Mouse (Mus musculus): ENCODE results near the gene Gzmb. TPM values are rescaled to one million over a fixed set of nuclear protein-coding genes. Genes with fewer than 3 reads are reported as not detected.
"Not testable (repeated sequence)": the region's sequence is repeated elsewhere in the genome, so short reads cannot be mapped to it uniquely, and the experiment has no call there.

Gzmb gene
- polyA plus RNA-seq (2015; fragmentation: Nextera tagmentation; extraction: Ambion mirVana), result 0.16 and 1.6 TPM in 2 replicates

DNA sequence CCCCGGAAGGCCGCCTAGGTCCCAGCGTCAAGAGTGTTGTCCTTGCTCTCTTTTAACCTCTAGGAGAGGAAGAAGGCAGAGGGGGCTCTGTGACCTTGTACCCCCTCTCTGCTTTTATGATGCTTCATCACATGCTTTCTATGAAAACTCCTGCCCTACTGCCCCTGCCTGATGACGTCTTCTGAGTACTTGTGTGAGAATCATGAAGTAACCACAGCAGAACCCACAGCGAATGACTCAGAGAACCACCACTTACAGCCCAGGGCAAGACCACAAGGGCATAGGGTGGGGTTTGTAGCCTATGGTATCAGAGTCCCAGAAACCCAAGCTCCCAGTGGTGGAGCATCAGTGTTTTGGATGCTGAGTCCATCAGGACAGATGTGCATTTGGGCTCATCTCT, at the start of gene Gzmb:
TSS of gene Gzmb (minus strand) at position 108 of the 400 bp plus-strand sequence.
- no peak within 1 kb of the TSS for H3K4me2 ChIP-seq
- no peaks in the 10 kb centered on the region for H3K4me1 ChIP-seq (replicated peaks)
- H3K4me3 ChIP-seq, result no peak within 1 kb of the TSS
- no peaks in the 10 kb centered on the region for H3K36me3 ChIP-seq
- ATAC-seq (replicated peaks; ENCODE audit: insufficient number of reproducible peaks, insufficient read depth, low FRiP score, low read depth), result no peak
- WGBS, result 68% methylated on average over 5 of the region's 5 CpGs
- no peaks in the 10 kb centered on the region for H3K27me3 ChIP-seq
- no peak within 1 kb of the TSS for H3K9ac ChIP-seq
- H3K27ac ChIP-seq, result no peak within 1 kb of the TSS
- H3K9me3 ChIP-seq (replicated peaks), result no peaks in the 10 kb centered on the region

DNA sequence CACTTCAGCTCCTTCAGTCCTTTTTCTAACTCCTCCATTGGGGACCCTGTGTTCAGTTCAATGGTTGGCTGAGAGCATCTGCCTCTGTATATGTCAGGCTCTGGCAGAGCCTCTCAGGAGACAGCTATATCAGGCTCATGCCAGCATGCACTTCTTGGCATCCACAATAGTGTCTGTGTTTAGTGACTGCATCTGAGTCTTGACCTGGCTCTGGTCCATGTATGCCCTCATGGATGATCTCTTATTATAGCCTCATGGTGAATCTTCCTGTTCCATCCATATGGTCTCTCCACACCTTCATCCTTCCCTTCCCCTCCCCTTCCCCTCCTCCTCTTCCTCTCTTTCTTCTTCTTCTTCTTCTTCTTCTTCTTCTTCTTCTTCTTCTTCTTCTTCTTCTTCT, 49.7 kb upstream of the Gzmb start:
- not testable (repeated sequence) for H3K27me3 ChIP-seq; H3K9me3 ChIP-seq (replicated peaks); H3K4me1 ChIP-seq (replicated peaks); H3K36me3 ChIP-seq; ATAC-seq (replicated peaks; ENCODE audit: insufficient number of reproducible peaks, insufficient read depth, low FRiP score, low read depth); H3K9ac ChIP-seq; H3K4me2 ChIP-seq; H3K27ac ChIP-seq; H3K4me3 ChIP-seq

DNA sequence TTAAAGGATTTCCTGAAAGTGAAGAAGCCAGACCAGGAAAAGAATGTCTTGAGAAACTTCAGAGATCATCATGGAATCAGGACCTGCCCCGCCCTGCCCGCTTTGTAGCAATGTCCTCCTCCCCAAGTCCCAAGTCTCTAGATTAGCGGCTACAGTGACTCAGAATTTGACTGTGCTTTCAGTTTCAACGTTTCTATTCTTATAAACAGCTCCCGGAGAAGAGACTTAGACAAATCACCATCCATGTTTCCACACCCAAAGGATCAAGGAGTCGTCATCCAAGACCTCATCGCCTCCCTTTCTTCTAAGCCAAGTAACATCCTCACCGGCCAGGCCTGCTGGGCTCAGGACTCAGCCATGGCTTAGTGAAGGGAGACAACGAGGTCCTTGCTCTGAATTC, 48.2 kb upstream of the Gzmb start:
- no peaks in the 10 kb centered on the region; the same call in 1 of the 2 replicates for H3K4me1 ChIP-seq (replicated peaks)
- H3K4me2 ChIP-seq, result no peak overlapping the region
- ATAC-seq (replicated peaks; ENCODE audit: insufficient number of reproducible peaks, insufficient read depth, low FRiP score, low read depth), result no peak
- H3K9me3 ChIP-seq (replicated peaks), result no peaks in the 10 kb centered on the region
- H3K36me3 ChIP-seq, result no peaks in the 10 kb centered on the region
- H3K27ac ChIP-seq, result no peak overlapping the region
- no peak overlapping the region for H3K4me3 ChIP-seq
- no peaks in the 10 kb centered on the region for H3K27me3 ChIP-seq
- WGBS, result 76% methylated on average over 9 of the region's 9 CpGs
- no peak overlapping the region for H3K9ac ChIP-seq

DNA sequence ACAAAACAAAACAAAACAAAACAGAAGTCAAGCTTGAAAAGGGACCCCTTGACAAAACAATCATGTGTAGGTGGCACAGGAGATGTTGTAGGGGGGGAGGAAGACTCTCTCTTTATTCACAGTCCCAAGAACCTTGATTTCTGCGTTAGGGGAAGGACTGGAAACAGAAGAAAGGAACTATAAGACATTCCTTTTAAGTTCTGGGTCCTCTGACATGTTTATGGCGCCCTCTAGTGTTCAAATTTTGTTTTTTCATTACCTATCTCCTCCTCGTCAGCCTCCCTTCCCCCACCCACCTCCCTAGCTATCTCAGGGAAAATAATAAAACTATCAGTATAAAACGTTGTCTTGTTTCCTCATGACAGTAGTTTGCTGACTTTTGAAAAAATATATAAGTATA, 42.1 kb upstream of the Gzmb start:
- 2% methylated on average over 4 of the region's 4 CpGs for WGBS
- Histone ChIP-seq H3K36me3 (no peaks in the 10 kb centered on the region), H3K27ac (no peak overlapping the region), H3K9me3 (replicated peaks) (no peaks in the 10 kb centered on the region), H3K27me3 (no peaks in the 10 kb centered on the region), H3K4me2 (peak overlapping the region; percentile 21), H3K4me1 (replicated peaks) (no peaks in the 10 kb centered on the region), H3K9ac (no peak overlapping the region), H3K4me3 (no peak overlapping the region)
- ATAC-seq (replicated peaks; ENCODE audit: insufficient number of reproducible peaks, insufficient read depth, low FRiP score, low read depth), result no peak

DNA sequence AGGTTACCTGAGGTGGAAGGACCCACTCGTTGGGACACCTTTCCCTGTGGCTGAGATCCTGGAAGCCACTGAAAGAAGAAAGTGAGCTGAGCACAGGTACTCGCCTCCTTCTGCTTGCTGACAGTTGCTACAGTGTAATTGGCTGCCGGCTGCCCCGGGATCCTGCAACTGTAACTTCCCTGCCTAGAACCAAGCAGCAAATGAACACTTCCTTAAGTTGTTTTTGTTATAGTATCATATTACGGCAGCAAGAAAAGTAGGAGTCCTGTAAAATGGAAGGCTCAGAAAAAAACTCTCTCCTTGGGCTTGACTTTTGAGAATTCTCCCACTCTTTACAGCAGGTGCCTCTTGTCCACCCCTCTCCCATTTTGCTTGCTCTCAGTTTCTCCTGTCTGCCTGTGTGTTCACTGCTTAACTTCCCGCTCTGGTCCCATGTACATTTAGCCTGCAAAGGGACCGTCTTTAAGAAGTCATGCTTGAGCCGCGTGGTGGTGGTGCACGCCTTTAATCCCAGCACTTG, 41.5 kb upstream of the Gzmb start:
- Histone ChIP-seq H3K4me2 (peak overlapping the region; percentile 21), H3K4me3 (no peak overlapping the region), H3K36me3 (no peaks in the 10 kb centered on the region), H3K4me1 (replicated peaks) (no peaks in the 10 kb centered on the region), H3K27me3 (no peaks in the 10 kb centered on the region), H3K9ac (no peak overlapping the region), H3K27ac (no peak overlapping the region), H3K9me3 (replicated peaks) (no peaks in the 10 kb centered on the region)
- WGBS, result 42% methylated on average over 10 of the region's 10 CpGs
- ATAC-seq (replicated peaks; ENCODE audit: insufficient number of reproducible peaks, insufficient read depth, low FRiP score, low read depth), result no peak

DNA sequence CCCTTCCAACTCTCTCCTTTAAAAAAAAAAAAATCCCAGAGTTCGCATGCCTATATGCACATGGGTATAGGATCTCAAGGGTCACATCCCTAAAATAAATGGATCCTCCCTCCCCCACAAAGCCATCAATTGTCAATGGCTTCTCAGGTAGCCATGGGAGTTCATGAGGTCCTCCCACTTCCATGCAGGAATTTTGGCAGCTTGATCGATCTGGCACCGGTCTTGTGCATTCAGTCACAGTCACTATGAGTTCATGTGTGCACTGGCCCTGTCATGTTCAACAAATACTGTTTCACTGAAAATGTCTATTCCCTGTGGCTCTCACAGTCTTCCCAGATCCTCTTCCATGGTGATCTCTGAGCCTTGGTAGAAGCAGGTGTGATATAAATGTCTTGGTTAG, 40.0 kb upstream of the Gzmb start:
- no peak for ATAC-seq (replicated peaks; ENCODE audit: insufficient number of reproducible peaks, insufficient read depth, low FRiP score, low read depth)
- H3K4me3 ChIP-seq, result no peak overlapping the region
- no peak overlapping the region for H3K27ac ChIP-seq
- H3K4me1 ChIP-seq (replicated peaks), result no peaks in the 10 kb centered on the region
- H3K27me3 ChIP-seq, result no peaks in the 10 kb centered on the region
- H3K4me2 ChIP-seq, result no peak overlapping the region
- no peaks in the 10 kb centered on the region for H3K9me3 ChIP-seq (replicated peaks)
- H3K9ac ChIP-seq, result no peak overlapping the region
- H3K36me3 ChIP-seq, result no peaks in the 10 kb centered on the region
- WGBS, result 92% methylated on average over 3 of the region's 3 CpGs

DNA sequence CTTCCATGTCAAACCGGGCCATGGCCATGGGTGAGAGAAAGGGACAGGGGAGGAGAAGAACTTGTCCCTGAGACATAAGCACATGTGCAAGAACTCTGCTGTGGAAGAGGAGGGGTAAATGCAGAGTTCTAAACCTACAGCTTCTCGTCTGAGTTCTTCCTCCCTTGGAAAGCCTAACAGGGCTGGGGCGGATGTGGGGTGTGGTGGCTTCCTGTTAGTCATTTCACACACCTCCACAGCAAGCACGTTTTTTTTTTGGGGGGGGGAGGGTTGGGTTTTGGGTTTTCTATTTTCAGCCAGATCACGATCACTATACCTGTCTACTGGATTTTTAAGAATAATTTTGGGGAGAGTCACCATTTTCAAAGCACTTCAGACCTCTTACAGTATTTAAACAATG, 34.7 kb upstream of the Gzmb start:
- no peaks in the 10 kb centered on the region for H3K27me3 ChIP-seq
- H3K27ac ChIP-seq, result no peak overlapping the region
- no peaks in the 10 kb centered on the region for H3K4me1 ChIP-seq (replicated peaks)
- H3K36me3 ChIP-seq, result no peaks in the 10 kb centered on the region
- ATAC-seq (replicated peaks; ENCODE audit: insufficient number of reproducible peaks, insufficient read depth, low FRiP score, low read depth), result no peak
- H3K4me2 ChIP-seq, result no peak overlapping the region
- WGBS, result 59% methylated on average over 5 of the region's 5 CpGs
- H3K4me3 ChIP-seq, result no peak overlapping the region
- H3K9ac ChIP-seq, result no peak overlapping the region
- no peaks in the 10 kb centered on the region for H3K9me3 ChIP-seq (replicated peaks)

DNA sequence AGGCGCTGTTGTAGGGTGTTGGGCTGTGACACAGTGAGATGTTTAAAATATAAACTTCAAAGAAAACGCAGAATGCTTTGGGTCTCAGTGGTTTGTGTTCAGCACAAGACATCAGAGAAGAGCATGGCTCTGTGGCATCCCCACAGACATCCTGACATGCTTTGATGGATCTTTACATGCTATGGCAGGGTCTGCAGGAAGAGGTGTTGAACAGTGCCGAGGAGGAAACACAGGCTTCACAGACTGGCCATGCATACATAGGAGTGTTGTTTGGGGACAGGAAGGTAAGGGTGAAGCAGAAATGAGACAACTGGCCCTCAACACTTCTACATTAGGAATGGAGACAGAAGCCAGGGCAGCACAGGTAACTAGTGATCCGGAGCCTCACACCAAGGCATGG, 34.0 kb upstream of the Gzmb start:
- no peak for ATAC-seq (replicated peaks; ENCODE audit: insufficient number of reproducible peaks, insufficient read depth, low FRiP score, low read depth)
- Histone ChIP-seq H3K4me3 (no peak overlapping the region), H3K4me2 (no peak overlapping the region), H3K27ac (no peak overlapping the region), H3K27me3 (no peaks in the 10 kb centered on the region), H3K9ac (no peak overlapping the region), H3K36me3 (no peaks in the 10 kb centered on the region), H3K9me3 (replicated peaks) (no peaks in the 10 kb centered on the region), H3K4me1 (replicated peaks) (no peaks in the 10 kb centered on the region)
- 69% methylated on average over 4 of the region's 4 CpGs for WGBS

DNA sequence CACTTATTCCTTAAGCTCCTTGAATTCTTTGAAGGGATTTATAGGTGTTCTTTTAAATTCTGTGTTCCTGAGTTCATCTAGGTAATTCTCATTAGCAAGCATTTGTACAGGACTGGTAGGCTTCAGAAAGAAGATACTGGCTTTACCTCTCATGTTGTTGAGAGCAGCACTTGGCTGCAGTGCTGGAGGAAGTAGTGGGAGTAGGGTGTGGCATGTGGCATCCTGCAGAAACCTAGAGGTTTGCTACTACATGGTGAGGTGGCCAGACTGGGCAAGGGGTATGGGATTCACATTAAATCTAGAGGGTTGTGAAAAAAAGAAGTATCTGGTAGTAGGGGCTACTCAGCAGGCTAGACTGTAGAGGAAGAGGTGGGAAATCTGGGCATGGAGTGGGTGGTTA, 31.1 kb upstream of the Gzmb start:
- Histone ChIP-seq H3K27me3 (no peaks in the 10 kb centered on the region), H3K9ac (no peak overlapping the region), H3K4me3 (no peak overlapping the region), H3K36me3 (no peaks in the 10 kb centered on the region), H3K4me1 (replicated peaks) (no peaks in the 10 kb centered on the region), H3K9me3 (replicated peaks) (no peaks in the 10 kb centered on the region), H3K27ac (no peak overlapping the region), H3K4me2 (no peak overlapping the region)
- no peak for ATAC-seq (replicated peaks; ENCODE audit: insufficient number of reproducible peaks, insufficient read depth, low FRiP score, low read depth)

DNA sequence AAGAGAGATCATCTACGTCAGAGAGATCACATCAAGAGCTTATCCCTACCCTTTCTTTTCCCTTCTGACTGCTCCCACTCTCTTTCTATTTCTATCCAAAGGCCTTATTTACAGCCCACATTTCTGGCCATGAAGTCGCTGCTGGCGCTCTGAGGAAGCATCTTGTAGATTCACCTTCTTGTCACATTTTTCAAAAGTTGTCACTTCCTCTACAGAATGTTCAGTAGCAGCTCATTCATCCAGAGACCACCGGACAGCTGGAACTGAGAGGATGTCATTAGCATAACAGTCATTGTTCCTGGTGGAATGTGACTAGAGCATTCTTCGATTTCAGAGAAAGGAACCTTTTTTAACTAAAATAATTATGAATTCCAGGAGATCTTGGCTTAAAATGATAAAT, 26.6 kb upstream of the Gzmb start:
- Histone ChIP-seq H3K36me3 (no peaks in the 10 kb centered on the region), H3K4me2 (no peak overlapping the region), H3K4me3 (no peak overlapping the region), H3K9me3 (replicated peaks) (no peaks in the 10 kb centered on the region), H3K4me1 (replicated peaks) (no peaks in the 10 kb centered on the region), H3K9ac (no peak overlapping the region), H3K27ac (no peak overlapping the region), H3K27me3 (no peaks in the 10 kb centered on the region)
- no peak for ATAC-seq (replicated peaks; ENCODE audit: insufficient number of reproducible peaks, insufficient read depth, low FRiP score, low read depth)
- 57% methylated on average over 5 of the region's 5 CpGs for WGBS

DNA sequence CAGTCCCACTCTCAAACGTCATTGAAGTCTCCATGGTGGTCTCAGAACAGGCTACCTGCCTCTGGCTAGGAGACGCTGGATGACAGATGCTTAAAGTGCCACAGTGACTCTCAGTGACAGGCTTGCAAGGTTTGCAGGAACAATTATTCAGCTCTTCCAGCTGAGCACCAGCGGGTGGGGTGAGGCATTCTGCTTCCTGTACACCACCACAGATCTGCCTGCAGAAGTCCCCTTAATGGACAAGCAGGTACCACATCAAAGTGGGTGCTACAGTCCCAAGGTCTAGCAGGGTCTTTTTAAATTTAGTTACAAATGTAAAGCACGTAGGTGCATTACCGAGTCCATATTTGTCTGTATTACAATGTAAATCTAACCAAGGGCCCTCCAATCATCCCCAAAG, 25.7 kb upstream of the Gzmb start:
- Histone ChIP-seq H3K4me1 (replicated peaks) (no peaks in the 10 kb centered on the region), H3K4me2 (no peak overlapping the region), H3K27ac (no peak overlapping the region), H3K9ac (no peak overlapping the region), H3K4me3 (no peak overlapping the region), H3K9me3 (replicated peaks) (no peaks in the 10 kb centered on the region), H3K36me3 (no peaks in the 10 kb centered on the region), H3K27me3 (no peaks in the 10 kb centered on the region)
- ATAC-seq (replicated peaks; ENCODE audit: insufficient number of reproducible peaks, insufficient read depth, low FRiP score, low read depth), result no peak
- 60% methylated on average over 5 of the region's 5 CpGs for WGBS

DNA sequence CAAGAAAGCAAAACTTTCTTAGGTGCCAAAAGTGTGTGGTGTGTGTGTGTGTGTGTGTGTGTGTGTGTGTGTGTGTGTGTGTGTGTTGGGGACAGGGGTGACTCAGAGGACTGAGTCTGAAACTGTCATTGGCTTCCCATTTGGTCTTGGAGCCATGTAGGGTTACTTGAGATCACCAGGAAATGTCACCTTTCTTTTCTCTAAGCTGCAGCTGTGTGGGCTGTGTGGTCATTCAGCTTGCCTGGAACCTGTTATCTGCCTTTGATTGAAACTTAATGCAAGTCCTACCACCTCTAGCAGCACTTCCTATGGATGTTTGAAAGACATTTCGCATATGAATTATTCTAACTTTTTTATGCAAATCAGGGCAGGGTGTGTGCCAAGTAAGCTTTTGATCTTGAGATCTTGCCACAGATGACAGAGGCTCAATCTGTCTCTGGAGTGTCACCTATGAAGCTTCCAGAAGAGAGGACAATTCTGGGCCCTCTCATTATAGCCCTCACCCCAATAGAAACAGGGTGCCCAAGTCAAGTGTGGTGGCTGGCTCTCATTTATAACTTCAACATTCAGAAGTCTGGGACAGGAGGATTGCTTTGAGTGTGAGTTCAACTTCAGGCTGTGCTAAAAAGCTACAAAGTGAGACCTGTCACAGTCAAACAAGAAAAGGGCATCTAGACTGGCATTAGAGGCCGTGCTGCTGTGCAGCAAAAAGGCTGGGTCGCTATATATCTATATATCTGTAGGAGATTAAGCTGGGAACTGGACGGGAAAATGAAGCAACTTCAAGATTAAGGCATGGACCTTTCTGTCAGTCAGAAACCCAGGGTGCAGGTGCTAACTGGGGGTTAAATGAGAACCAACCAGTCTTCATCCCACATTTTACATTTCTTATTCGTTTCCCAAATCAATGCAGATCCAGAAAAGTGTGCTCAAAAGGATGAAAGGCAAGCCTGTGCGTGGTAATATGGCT, 22.6 kb upstream of the Gzmb start:
- Histone ChIP-seq H3K36me3 (no peaks in the 10 kb centered on the region), H3K27me3 (no peaks in the 10 kb centered on the region), H3K27ac (no peak overlapping the region), H3K4me1 (replicated peaks) (no peaks in the 10 kb centered on the region), H3K4me2 (no peak overlapping the region), H3K9me3 (replicated peaks) (no peaks in the 10 kb centered on the region), H3K4me3 (no peak overlapping the region), H3K9ac (no peak overlapping the region)
- ATAC-seq (replicated peaks; ENCODE audit: insufficient number of reproducible peaks, insufficient read depth, low FRiP score, low read depth), result no peak
- WGBS, result 77% methylated on average over 6 of the region's 6 CpGs

All from heart, embryonic 15.5 days (tissue).